Mouse (Mus musculus) forebrain, embryonic 14.5 days (tissue): ENCODE results near the gene Fmnl3. TPM values are rescaled to one million over a fixed set of nuclear protein-coding genes. Genes with fewer than 3 reads are reported as not detected.

Source experiments
- ATAC-seq: fragments of 200-750 bp; cut with Nextera tagmentation; 2 replicates; pipeline ENCODE4 v1.8.0; 2017; ENCODE audit warnings: mild to moderate bottlenecking, moderate library complexity
- DNase-seq: peaks from one replicate; pipeline ENCODE4 v3.0.0-alpha.2; 2015; ENCODE audit warnings: low spot score
- H3K27ac ChIP-seq: fragments of 300-500 bp; sonication (generic); 2 replicates; pipeline ENCODE4 v1.5.1; 2014; ENCODE audit warnings: low read depth, mild to moderate bottlenecking, control low read depth, low read length, moderate library complexity
- H3K27me3 ChIP-seq: fragments of 300-500 bp; sonication (generic); replicated peaks from 2 replicates; pipeline ENCODE4 v1.6.1; 2014; ENCODE audit warnings: low read length, control low read depth, mixed read lengths; ENCODE audit not compliant: control insufficient read depth, insufficient read depth
- H3K36me3 ChIP-seq: fragments of 300-500 bp; sonication (generic); 2 replicates; pipeline ENCODE4 v1.6.1; 2014; ENCODE audit warnings: low read length, control low read depth; ENCODE audit not compliant: control insufficient read depth, insufficient read depth
- H3K4me1 ChIP-seq: fragments of 300-500 bp; sonication (generic); 2 replicates; pipeline ENCODE4 v1.6.1; 2014; ENCODE audit warnings: antibody characterized with exemption, low read length, control low read depth; ENCODE audit not compliant: control insufficient read depth, insufficient read depth
- H3K4me2 ChIP-seq: fragments of 300-500 bp; sonication (generic); 2 replicates; pipeline ENCODE4 v1.6.1; 2014; ENCODE audit warnings: mild to moderate bottlenecking, control low read depth, low read length
- H3K4me3 ChIP-seq: fragments of 300-500 bp; sonication (generic); 2 replicates; pipeline ENCODE4 v1.5.1; 2014; ENCODE audit warnings: low read depth, low read length, control low read depth
- H3K9ac ChIP-seq: fragments of 300-500 bp; sonication (generic); 2 replicates; pipeline ENCODE4 v1.6.1; 2014; ENCODE audit warnings: mild to moderate bottlenecking, low read length, control low read depth, moderate library complexity
- H3K9me3 ChIP-seq: fragments of 300-500 bp; sonication (generic); replicated peaks from 2 replicates; pipeline ENCODE4 v1.6.1; 2016; ENCODE audit warnings: low read length, control low read depth, mixed read lengths; ENCODE audit not compliant: control insufficient read depth
- WGBS: fragments of 180-500 bp; shearing (Covaris S2); extraction: QIAGEN DNeasy Blood & Tissue Kit; methylation state at CpG from one replicate; pipeline ENCODE4 v1.1.7; 2014; 5-methylcytosine and 5-hydroxymethylcytosine counted together
- polyA plus RNA-seq: library from polyadenylated mRNA; unstranded; fragments of >200 nt; fragmentation: Nextera tagmentation; extraction: Ambion mirVana; gene quantifications from 2 replicates; pipeline ENCODE4 v1.2.1, GENCODE M21; 2014

The Fmnl3 gene
- polyA plus RNA-seq, 1 experiment from 2014 or later = 3.9 TPM

DNA sequence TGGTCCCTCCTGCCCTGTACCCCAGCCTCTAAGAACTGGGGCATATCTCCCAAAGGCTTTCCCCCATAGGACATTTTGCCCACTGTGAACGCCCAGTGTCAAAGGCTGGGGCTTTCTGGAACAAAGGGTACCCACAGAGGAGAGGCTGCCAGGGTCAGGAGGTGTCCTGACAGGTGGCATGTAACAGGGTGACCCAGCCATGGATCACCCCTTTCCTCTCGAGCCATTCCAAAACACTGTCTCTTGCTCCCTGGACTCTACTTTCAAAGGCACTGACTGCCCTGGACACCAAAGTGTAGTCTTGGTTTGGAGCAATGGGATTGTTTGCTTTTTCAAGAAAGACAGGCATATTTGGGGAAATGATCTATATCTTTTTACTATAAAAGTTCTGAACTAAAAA lies 40.0 kb downstream of the Fmnl3 start:
- Histone ChIP-seq H3K4me1 (no peaks in the 10 kb centered on the region), H3K4me2 (no peak overlapping the region), H3K27ac (no peak overlapping the region), H3K9ac (no peak overlapping the region), H3K27me3 (no peaks in the 10 kb centered on the region), H3K9me3 (no peaks in the 10 kb centered on the region), H3K36me3 (peaks cover 23% of the 10 kb centered on the region; the same call in 1 of the 2 replicates), H3K4me3 (no peak overlapping the region)
- ATAC-seq = no peak
- DNase-seq = no peak
- 82% methylated on average over 2 of the region's 2 CpGs for WGBS

- Histone ChIP-seq H3K27me3 (no peaks in the 10 kb centered on the region), H3K4me1 (no peaks in the 10 kb centered on the region), H3K4me2 (no peak overlapping the region), H3K9ac (no peak overlapping the region), H3K36me3 (peaks cover 43% of the 10 kb centered on the region), H3K4me3 (no peak overlapping the region), H3K27ac (no peak overlapping the region), H3K9me3 (no peaks in the 10 kb centered on the region)
- ATAC-seq = no peak
- DNase-seq = no peak
- WGBS = 95% methylated on average over 5 of the region's 5 CpGs
Measured at GRCm38 (mm10) chr15:99328011-99328410, 42.3 kb downstream of the Fmnl3 start.

- no peak overlapping the region for H3K9ac ChIP-seq
- peaks cover 53% of the 10 kb centered on the region for H3K36me3 ChIP-seq
- no peak for ATAC-seq
- H3K4me1 ChIP-seq = no peaks in the 10 kb centered on the region
- WGBS = 82% methylated on average over 1 of the region's 1 CpGs
- no peak overlapping the region for H3K4me2 ChIP-seq
- no peak overlapping the region for H3K27ac ChIP-seq
- H3K27me3 ChIP-seq = no peaks in the 10 kb centered on the region
- no peak overlapping the region for H3K4me3 ChIP-seq
- peak; percentile 23 for DNase-seq
- no peaks in the 10 kb centered on the region for H3K9me3 ChIP-seq
Measured at GRCm38 (mm10) chr15:99326959-99327358, 43.3 kb downstream of the Fmnl3 start.

DNA sequence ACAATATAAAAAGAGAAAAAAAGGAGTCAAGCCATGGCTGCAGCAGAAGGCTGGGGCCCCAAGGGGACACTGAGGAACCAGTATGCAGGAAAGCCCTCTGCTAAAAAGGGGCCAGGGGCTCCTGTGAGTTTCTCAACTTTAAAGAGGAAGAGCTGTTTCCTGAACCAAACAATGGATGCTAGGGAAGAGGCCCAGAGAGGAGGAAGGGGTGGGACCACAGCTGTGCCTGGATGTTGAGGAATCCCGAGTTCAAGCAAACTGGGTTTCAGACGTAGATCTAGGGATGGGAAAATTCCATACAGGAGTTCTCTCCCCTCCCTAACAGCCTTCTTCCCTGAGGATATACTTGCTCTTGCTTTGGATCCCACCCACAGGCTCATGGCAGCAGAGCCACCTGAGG lies 43.9 kb downstream of the Fmnl3 start:
- peaks cover 55% of the 10 kb centered on the region for H3K36me3 ChIP-seq
- H3K27me3 ChIP-seq = no peaks in the 10 kb centered on the region
- no peak overlapping the region for H3K4me3 ChIP-seq
- no peak overlapping the region for H3K4me2 ChIP-seq
- 69% methylated on average over 2 of the region's 2 CpGs for WGBS
- H3K9ac ChIP-seq = no peak overlapping the region
- no peak overlapping the region for H3K27ac ChIP-seq
- H3K9me3 ChIP-seq = no peaks in the 10 kb centered on the region
- no peak for ATAC-seq
- no peaks in the 10 kb centered on the region for H3K4me1 ChIP-seq
- DNase-seq = no peak

- ATAC-seq (no peak), DNase-seq (no peak)
- Histone ChIP-seq H3K27me3 (no peaks in the 10 kb centered on the region), H3K9ac (no peak overlapping the region), H3K9me3 (no peaks in the 10 kb centered on the region), H3K4me3 (no peak overlapping the region), H3K4me2 (no peak overlapping the region), H3K4me1 (no peaks in the 10 kb centered on the region), H3K36me3 (peaks cover 63% of the 10 kb centered on the region), H3K27ac (no peak overlapping the region)
- WGBS = 92% methylated on average over 6 of the region's 6 CpGs
Measured at GRCm38 (mm10) chr15:99325598-99325997, 44.7 kb downstream of the Fmnl3 start.

DNA sequence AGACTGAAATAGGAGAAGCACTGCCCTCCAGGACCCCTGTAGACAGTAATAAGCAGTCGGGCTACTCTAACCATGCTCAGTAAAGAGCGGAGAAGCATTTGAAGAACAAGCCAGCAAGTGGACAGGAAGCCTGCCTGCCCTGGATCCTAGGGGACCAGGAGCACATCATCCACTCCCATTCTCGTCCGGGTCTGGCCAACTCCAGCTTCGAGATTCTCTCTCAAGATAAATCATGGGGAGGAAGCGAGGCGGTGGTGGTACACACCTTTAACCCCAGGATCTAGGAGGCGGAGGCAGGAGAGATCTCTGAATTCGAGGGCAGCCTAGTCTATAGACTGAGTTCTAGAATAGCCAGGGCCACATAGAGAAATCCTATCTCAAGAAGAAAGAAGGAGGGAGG lies 46.1 kb downstream of the Fmnl3 start:
- ATAC-seq (no peak), DNase-seq (no peak)
- Histone ChIP-seq H3K4me1 (no peaks in the 10 kb centered on the region), H3K27me3 (no peaks in the 10 kb centered on the region), H3K36me3 (peaks cover 75% of the 10 kb centered on the region), H3K27ac (no peak overlapping the region), H3K4me2 (no peak overlapping the region), H3K4me3 (no peak overlapping the region), H3K9me3 (no peaks in the 10 kb centered on the region), H3K9ac (no peak overlapping the region)
- WGBS = 92% methylated on average over 9 of the region's 9 CpGs

GRCm38 (mm10) chr15:99320978-99321377 lies 49.3 kb downstream of the Fmnl3 start:
- Histone ChIP-seq H3K4me2 (no peak overlapping the region), H3K36me3 (peaks cover 93% of the 10 kb centered on the region), H3K27me3 (no peaks in the 10 kb centered on the region), H3K4me1 (no peaks in the 10 kb centered on the region), H3K9ac (no peak overlapping the region), H3K4me3 (no peak overlapping the region), H3K27ac (no peak overlapping the region), H3K9me3 (no peaks in the 10 kb centered on the region)
- DNase-seq (no peak), ATAC-seq (no peak)
- 87% methylated on average over 9 of the region's 9 CpGs for WGBS

DNA sequence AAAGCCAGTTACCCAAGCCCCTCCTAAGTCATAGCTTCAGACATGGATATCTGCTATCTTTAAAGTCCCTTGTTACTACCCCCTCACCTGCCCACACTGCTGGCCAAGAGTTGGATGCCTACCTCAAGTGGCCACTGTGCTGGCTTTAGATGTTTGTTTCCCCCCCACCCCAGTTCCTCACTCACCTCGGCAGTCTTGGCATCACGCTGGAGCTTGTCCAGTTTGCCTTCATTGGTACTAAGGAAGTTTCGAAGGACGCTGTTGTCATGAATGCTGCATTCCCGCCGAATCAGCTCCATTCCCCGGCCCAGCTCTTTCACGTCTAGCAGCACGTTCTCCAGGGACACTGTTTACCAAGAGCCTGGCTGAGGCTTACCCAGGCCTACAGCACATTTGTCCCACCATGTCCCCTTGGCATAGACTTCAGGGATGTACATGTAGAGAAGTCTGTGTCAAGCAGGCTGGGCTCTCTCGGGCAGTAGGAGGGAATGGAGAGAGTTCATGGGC lies 50.1 kb downstream of the Fmnl3 start:
- H3K4me3 ChIP-seq = no peak overlapping the region
- H3K4me1 ChIP-seq = no peaks in the 10 kb centered on the region
- WGBS = 88% methylated on average over 10 of the region's 10 CpGs
- H3K9ac ChIP-seq = no peak overlapping the region
- no peak for ATAC-seq
- no peaks in the 10 kb centered on the region for H3K9me3 ChIP-seq
- H3K27ac ChIP-seq = peak overlapping the region; percentile 21; the same call in 1 of the 2 replicates
- no peaks in the 10 kb centered on the region for H3K27me3 ChIP-seq
- peaks cover 94% of the 10 kb centered on the region for H3K36me3 ChIP-seq
- H3K4me2 ChIP-seq = no peak overlapping the region
- DNase-seq = no peak

DNA sequence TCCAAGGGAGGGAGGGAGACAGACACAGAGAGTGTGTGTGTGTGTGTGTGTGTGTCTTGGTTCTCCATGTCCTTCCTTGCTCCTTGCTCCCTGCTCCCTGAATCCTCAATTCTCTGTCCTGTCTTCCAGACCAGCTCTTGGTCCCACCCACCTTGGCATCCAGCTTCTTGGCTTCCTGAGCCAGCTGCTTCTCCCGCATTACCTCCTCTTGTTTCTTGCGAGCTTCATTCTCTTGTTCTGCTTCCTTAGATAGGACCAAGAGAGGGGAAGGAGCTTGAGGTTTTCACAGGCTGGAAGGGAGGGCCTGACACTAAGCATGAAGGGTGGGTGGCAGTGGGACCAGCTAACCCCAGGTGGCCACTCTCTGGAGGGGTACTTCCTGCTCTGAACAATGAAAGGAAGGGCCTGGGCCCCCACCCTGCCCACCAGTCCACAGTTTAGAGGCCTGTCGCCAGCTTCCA lies 50.8 kb downstream of the Fmnl3 start:
- H3K4me2 ChIP-seq = no peak overlapping the region
- ATAC-seq = no peak
- peaks cover 94% of the 10 kb centered on the region for H3K36me3 ChIP-seq
- H3K4me1 ChIP-seq = no peaks in the 10 kb centered on the region
- DNase-seq = no peak
- 0 out of 2 replicates have a peak overlapping the region, but pooled peaks have one; percentile 9 for H3K27ac ChIP-seq
- 76% methylated on average over 3 of the region's 3 CpGs for WGBS
- no peak overlapping the region for H3K9ac ChIP-seq
- no peak overlapping the region for H3K4me3 ChIP-seq
- H3K9me3 ChIP-seq = no peaks in the 10 kb centered on the region
- H3K27me3 ChIP-seq = no peaks in the 10 kb centered on the region
